Mouse (Mus musculus): ENCODE results near the gene Mettl26.

GRCm38 (mm10) chr17:25873405-25874147, 1.3 kb upstream of the Mettl26 start:
- no peak for TF ChIP-seq POLR2A (IDR thresholded peaks at IDR 0.05; ENCODE audit: insufficient read length, low read depth)
- TF ChIP-seq MYOD1 (IDR thresholded peaks at IDR 0.05; ENCODE audit: control insufficient read depth in 1 of 3, insufficient read length in 2 of 3, low read depth in 2 of 3): no peak
